Mouse (Mus musculus): Measurements from ENCODE around the gene Armc8. TPM values are rescaled to one million over a fixed set of nuclear protein-coding genes. Genes with fewer than 3 reads are reported as not detected.

Gene Armc8
- 22.8 and 28.4 TPM in 2 replicates for polyA plus RNA-seq (2012; rRNA removed)

GRCm38 (mm10) chr9:99568347-99569070 lies at the start of gene Armc8:
Gene Armc8, minus strand, starts transcription at chr9:99568899.

GRCm38 (mm10) chr9:99612202-99612601 lies 43.5 kb upstream of the Armc8 start, which contains the start of gene A4gnt:
Gene A4gnt, plus strand, starts transcription at chr9:99612502.

GRCm38 (mm10) chr9:99575677-99576480 lies 7.2 kb upstream of the Armc8 start, which contains the start of gene Dbr1:
Gene Dbr1, plus strand, starts transcription at chr9:99575799.

GRCm38 (mm10) chr9:99451161-99451560 lies 117.5 kb downstream of the Armc8 start, which contains the start of gene Nme9:
Gene Nme9, plus strand, starts transcription at chr9:99451475.

GRCm38 (mm10) chr9:99437031-99437764 lies 131.5 kb downstream of the Armc8 start, which contains the start of gene Mras:
Gene Mras, minus strand, starts transcription at chr9:99437381.

Other genes with a start within 250 kb of the Armc8 start
- 0.22 and 0.42 TPM in 2 replicates for gene Esyt3, start 210.3 kb downstream of the Armc8 start, polyA plus RNA-seq (2012; rRNA removed)
- 21.8 and 25.7 TPM in 2 replicates for gene Mras, start 131.5 kb downstream of the Armc8 start, polyA plus RNA-seq (2012; rRNA removed)
- gene Nme9, start 117.4 kb downstream of the Armc8 start, polyA plus RNA-seq (2012; rRNA removed): 0.18 TPM in 1 of 2 replicates, not detected in the other
- 21.8 and 27.0 TPM in 2 replicates for gene Dbr1, start 6.9 kb upstream of the Armc8 start, polyA plus RNA-seq (2012; rRNA removed)
- not detected in 2 replicates for gene A4gnt, start 43.6 kb upstream of the Armc8 start, polyA plus RNA-seq (2012; rRNA removed)
- gene Dzip1l, start 60.6 kb upstream of the Armc8 start, polyA plus RNA-seq (2012; rRNA removed): 15.0 and 15.4 TPM in 2 replicates
- 0.04 TPM in 1 of 2 replicates, not detected in the other for gene Cldn18, start 148.4 kb upstream of the Armc8 start, polyA plus RNA-seq (2012; rRNA removed)